Mouse (Mus musculus) brain, embryonic 18.5 days (tissue): ENCODE data around the gene Coq6.
A peak's percentile ranks its signal among the peaks of the same experiment; 100 is the strongest.

Source experiments
- DNase-seq: peaks from one replicate; pipeline ENCODE4 v3.0.0-alpha.2; 2012; ENCODE audit warnings: low read depth, low spot score

Gene Coq6

DNA sequence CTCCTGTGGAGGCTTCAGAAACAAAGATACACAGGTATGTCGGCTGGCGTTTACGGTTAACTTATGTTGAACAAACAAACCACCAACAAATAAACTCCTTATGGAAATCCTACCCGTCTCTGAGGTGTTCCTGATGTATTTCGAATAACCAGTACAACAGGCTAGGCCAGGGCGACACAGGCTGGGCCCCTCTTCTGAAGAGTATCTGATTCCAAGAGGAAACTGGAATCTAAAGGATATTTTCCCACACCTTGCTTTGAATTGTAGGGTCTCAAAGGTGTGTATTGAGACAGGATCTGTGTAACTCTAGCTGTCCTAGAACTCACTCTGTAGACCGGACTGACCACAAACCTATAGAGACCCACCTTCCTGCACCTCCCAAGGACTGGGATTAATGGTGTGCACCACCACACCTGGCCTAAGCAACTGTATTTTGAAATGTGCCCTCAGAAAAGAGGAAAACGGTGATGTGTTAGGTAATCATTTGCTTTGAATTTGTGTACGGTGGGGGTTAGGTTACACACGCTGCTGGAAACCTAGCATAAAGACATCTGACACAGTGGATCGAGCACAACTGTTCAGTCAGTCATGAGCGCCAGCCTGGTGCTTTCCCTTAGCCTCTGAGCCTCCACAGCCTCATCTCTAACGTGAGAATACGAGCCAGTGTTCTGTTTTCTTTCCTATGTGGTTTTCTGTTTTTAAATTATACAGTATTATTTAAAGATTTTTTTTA is 35.7 kb downstream of the Coq6 start:
- DNase-seq: no peak

- DNase-seq: no peak
These were observed 36.2 kb downstream of the Coq6 start for GRCm38 (mm10) chr12:84397685-84398084.

DNA sequence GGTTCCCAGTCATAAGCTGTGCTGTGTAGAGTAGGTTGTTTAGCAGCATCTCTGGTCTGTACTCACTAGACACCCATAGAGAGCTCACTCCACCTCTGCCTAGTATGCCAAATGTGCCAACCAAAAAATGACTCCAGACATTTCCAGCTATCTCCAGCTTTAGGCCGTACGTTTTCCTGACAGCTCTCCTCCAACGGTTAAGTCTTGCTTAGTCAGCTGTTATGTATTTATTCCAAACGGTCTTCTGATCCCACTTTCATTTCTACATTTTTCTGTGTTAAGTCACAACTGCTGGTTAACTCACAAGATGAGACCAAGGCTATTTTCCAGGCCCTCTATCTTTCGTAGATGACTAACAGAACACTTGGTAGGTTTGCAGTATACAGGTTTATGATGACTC is 37.2 kb downstream of the Coq6 start:
- no peak for DNase-seq

DNA sequence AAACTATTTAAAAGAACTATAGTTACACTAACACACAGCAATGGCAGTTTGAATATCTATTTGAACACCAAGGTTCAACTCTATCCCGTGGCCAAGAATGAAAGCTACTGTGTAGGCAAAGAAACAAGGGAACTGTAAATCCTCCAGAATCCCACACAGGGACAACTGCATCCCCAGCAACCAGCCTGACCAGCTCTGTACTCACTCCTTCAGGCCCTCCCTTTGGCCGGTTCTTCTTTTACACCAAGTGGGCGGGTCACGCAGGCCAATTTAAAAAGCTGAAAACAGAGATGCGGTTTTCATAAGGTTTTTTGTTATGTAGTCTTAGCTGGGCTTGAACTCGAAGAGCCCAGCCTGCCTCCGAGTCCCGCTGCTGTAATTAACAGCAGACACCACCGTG is 37.7 kb downstream of the Coq6 start:
- no peak for DNase-seq

- no peak for DNase-seq
These were observed 38.2 kb downstream of the Coq6 start for GRCm38 (mm10) chr12:84399663-84400062.

DNA sequence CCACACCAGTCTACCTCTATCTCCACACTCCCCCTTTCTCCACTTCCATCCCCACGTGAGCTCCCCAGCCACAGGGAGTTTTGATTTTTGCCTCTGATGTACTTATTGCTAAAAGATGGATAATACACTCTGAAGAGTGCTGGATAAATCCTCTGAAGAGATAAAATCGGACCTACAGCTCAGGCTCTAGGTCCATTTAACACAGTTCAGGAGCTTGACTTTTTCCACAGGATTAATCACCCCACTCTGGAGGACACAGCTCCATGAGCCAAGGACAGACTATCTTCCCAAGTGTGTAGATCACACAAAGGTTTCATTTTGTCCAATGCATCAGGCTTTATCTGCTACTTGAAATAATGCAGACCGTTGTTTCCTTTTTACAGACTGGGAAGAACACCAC is 38.6 kb downstream of the Coq6 start:
- no peak for DNase-seq

DNA sequence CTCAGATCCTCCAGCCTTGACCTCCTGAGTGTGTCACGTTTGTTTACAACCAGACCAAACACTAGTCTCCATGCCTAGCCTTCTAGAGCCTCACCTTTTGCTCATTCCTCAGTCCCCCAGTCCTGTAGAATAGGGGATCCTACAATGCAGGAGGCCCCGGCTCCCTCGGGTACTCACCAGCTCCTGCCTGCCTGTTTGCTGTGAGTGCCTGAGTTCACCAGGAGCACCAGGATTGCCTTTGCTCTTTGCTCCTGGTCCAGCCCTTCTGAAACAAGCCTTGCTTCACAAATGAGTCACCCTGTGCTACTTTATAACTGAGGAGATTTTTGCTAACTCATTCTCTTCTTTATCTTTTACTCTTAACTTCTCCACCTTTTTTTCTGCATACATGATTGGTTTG is 39.2 kb downstream of the Coq6 start:
- no peak for DNase-seq

DNA sequence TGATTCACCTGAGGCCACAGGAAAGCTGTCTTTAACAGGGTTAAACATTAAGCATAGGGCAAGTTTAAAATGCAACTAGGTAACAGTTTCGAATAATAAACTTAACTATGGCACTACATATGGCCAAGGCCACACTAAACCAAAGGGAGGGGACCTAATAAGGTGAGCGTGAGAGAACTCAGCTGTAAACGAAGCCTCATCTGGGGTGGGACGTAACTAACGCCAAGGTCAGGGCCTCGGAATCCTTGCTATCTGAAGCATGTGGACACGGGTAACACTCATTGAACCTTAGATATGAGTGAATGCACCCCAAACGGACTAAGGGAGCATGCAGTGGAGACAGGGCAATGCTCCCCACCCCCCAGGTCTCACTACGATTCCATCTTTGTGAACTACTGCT is 41.5 kb downstream of the Coq6 start:
- DNase-seq: no peak

- no peak for DNase-seq
These were observed 43.1 kb downstream of the Coq6 start for GRCm38 (mm10) chr12:84404541-84404940.

GRCm38 (mm10) chr12:84407259-84407658 is 45.8 kb downstream of the Coq6 start:
- no peak for DNase-seq

DNA sequence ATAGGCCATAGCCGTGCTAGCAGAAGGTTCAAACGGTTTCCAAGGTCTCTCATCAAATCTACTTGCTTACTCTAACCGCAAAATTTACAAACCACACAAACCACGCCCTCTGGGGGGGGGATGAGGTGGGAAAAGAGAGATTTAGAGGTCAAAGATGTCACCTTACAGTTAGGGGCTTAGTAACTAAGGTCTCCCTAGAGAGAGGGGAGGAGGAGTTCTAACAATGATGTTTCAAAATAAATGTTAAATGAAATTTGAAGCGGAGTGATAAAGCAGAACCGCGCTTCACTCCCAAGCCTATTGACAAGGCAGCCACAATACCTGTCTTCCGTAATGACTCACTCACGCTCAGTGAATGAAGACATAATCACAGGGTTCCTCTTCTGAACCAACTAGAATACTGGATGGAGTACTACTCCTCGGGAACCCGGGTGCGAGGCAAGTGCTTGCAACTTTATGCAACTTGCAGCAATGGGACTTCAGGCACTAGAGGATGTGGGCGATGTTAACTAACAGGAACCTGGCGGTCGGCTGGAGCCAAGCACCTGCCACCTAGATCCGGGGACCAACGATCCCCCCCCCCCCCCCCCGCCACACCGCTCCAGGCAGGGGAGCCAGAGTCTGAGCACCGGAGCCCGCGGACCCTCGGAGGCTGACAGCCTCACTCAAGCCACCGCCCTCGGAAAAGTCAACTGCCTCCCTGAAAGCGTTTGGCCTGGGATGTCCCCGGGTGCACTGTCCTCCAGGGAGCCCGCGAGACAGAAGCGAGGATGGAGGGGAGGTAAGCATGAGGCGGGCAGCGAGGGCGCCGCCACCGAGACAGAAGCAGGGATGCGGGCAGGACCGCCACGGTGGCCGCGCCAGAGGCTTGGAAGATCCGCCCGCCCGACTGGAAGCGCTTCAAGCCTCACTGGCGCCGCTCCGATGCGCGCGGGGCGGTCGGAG is 46.7 kb downstream of the Coq6 start:
- no peak for DNase-seq

- DNase-seq: peak; percentile 66
These were observed 47.5 kb downstream of the Coq6 start, which contains the start of the genes Entpd5 and Bbof1 for GRCm38 (mm10) chr12:84408819-84409507. TSS of gene Entpd5 (minus strand) at chr12:84409029. TSS of gene Bbof1 (plus strand) at chr12:84409071.

- DNase-seq: peak; percentile 78
These were observed 55.6 kb downstream of the Coq6 start, which contains the start of gene Rnf113a2 for GRCm38 (mm10) chr12:84416834-84417604. TSS of gene Rnf113a2 (plus strand) at chr12:84417196.

DNA sequence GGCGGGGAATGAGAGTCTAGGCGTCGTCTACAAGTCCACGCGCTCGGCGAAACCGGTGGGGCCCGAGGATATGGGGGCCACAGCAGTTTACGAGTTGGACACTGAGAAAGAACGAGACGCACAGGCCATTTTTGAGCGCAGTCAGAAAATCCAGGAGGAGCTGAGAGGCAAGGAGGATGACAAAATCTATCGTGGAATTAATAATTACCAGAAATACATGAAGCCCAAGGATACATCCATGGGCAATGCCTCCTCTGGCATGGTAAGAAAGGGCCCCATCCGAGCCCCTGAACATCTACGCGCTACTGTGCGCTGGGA is 56.1 kb downstream of the Coq6 start:
- DNase-seq: no peak
